Mouse (Mus musculus) neural tube, embryonic 12.5 days (tissue): ENCODE data around the gene Fam50a. TPM values are rescaled to one million over a fixed set of nuclear protein-coding genes. Genes with fewer than 3 reads are reported as not detected.
A peak's percentile ranks its signal among the peaks of the same experiment; 100 is the strongest.

ENCODE experiments used
- ATAC-seq: fragments of 200-750 bp; cut with Nextera tagmentation; 2 replicates; pipeline ENCODE4 v1.8.0; 2017; ENCODE audit warnings: low read depth, mild to moderate bottlenecking, moderate TSS enrichment, moderate library complexity; ENCODE audit not compliant: low FRiP score
- H3K27ac ChIP-seq: fragments of 300-500 bp; sonication (generic); 2 replicates; pipeline ENCODE4 v1.5.1; 2016
- H3K27me3 ChIP-seq: fragments of 300-500 bp; sonication (generic); replicated peaks from 2 replicates; pipeline ENCODE4 v1.6.1; 2016; ENCODE audit warnings: mild to moderate bottlenecking
- H3K36me3 ChIP-seq: fragments of 300-500 bp; sonication (generic); 2 replicates; pipeline ENCODE4 v1.6.1; 2016; ENCODE audit warnings: mild to moderate bottlenecking
- H3K4me1 ChIP-seq: fragments of 300-500 bp; sonication (generic); 2 replicates; pipeline ENCODE4 v1.6.1; 2016
- H3K4me2 ChIP-seq: fragments of 300-500 bp; sonication (generic); replicated peaks from 2 replicates; pipeline ENCODE4 v1.6.1; 2016; ENCODE audit warnings: mild to moderate bottlenecking
- H3K4me3 ChIP-seq: fragments of 300-500 bp; sonication (generic); 2 replicates; pipeline ENCODE4 v1.5.1; 2016
- H3K9ac ChIP-seq: fragments of 300-500 bp; sonication (generic); 2 replicates; pipeline ENCODE4 v1.6.1; 2016; ENCODE audit warnings: mild to moderate bottlenecking
- H3K9me3 ChIP-seq: fragments of 300-500 bp; sonication (generic); 2 replicates; pipeline ENCODE4 v1.6.1; 2016; ENCODE audit warnings: mild to moderate bottlenecking
- WGBS: fragments of 180-500 bp; shearing (Covaris S2); methylation state at CpG from one replicate; pipeline ENCODE4 v1.1.7; 2016; 5-methylcytosine and 5-hydroxymethylcytosine counted together
- polyA plus RNA-seq: library from polyadenylated mRNA; unstranded; fragments of >200 nt; fragmentation: Nextera tagmentation; extraction: Ambion mirVana; gene quantifications from 2 replicates; pipeline ENCODE4 v1.2.1, GENCODE M21; 2016

Fam50a gene
- 54.5 and 64.5 TPM in 2 replicates for polyA plus RNA-seq

DNA sequence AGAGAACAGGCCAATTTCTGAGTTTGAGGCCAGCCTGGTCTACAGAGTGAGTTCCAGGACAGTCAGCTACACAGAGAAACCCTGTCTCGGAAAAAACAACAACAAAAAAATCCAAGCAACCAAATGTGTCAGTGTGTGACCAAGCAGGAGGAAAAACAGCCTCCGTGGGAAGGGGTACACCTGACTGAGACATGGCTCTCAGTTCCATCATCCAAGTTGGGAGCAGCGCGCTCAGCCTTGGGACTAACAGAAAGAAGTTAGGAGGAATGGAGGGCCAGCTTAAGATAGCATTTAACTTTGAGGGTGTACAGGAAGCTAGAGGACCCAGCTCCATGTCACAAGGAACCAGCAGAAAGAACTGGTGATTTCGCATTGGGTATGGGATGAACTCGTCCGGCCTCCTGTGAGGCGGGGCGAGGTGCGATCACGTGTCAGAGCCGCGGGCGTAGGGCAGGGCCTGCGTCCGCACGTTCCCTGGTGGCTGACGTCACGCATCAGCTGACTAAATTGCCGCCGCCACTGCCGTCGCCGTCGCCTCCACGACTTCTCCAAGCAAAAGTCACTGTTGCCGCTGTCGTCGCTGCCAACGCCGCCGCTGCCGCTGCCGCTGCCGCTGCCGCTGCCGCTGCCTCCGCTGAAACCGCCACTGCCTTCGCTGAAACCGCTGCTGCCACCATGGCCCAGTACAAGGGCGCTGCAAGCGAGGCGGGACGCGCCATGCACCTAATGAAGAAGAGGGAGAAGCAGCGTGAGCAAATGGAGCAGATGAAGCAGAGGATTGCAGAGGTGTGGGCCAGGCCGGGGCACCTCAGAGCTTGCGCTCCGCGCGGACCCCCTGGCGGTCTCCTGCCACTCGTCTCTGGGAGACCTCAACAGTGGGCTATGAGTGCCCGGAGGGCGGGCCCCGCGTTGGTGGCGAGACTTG, at the start of gene Fam50a:
Fam50a (plus strand) TSS at position 494 of the 925 bp plus-strand sequence.
- Histone ChIP-seq H3K4me1 (peaks cover 3% of the 10 kb centered on the region; the same call in 1 of the 2 replicates), H3K9ac (peak within 1 kb of the TSS; percentile 77), H3K4me2 (peak within 1 kb of the TSS; percentile 71), H3K4me3 (peak within 1 kb of the TSS; percentile 52), H3K36me3 (peaks cover 21% of the 10 kb centered on the region), H3K27me3 (no peaks in the 10 kb centered on the region), H3K9me3 (no peaks in the 10 kb centered on the region), H3K27ac (peak within 1 kb of the TSS; percentile 53)
- 21% methylated on average over 59 of the region's 59 CpGs for WGBS
- ATAC-seq: peak; percentile 96

DNA sequence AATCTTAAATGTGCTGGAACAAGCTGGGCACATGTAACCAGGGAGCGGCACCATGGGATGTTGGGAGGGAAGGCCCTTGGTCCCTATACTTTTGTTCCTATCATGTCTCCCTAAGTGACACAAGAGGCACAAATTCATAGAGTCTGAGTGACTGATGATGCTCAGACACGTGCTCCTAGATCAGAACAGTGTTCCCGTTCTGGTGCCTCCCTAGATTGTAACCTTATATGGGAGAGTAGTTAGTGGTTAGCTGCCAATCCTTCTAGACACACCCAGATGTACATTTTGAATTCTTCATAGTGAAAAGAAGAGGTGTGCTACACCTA, 43.1 kb upstream of the Fam50a start:
- 18% methylated on average over 3 of the region's 3 CpGs for WGBS
- H3K27me3 ChIP-seq: no peaks in the 10 kb centered on the region
- H3K27ac ChIP-seq: peak overlapping the region; percentile 75; the same call in 1 of the 2 replicates
- peak overlapping the region; percentile 56 for H3K9ac ChIP-seq
- H3K9me3 ChIP-seq: no peaks in the 10 kb centered on the region
- ATAC-seq: peak; percentile 35
- no peaks in the 10 kb centered on the region; the same call in 1 of the 2 replicates for H3K36me3 ChIP-seq
- peak overlapping the region; percentile 49 for H3K4me3 ChIP-seq
- no peaks in the 10 kb centered on the region for H3K4me1 ChIP-seq
- H3K4me2 ChIP-seq: peak overlapping the region; percentile 55

DNA sequence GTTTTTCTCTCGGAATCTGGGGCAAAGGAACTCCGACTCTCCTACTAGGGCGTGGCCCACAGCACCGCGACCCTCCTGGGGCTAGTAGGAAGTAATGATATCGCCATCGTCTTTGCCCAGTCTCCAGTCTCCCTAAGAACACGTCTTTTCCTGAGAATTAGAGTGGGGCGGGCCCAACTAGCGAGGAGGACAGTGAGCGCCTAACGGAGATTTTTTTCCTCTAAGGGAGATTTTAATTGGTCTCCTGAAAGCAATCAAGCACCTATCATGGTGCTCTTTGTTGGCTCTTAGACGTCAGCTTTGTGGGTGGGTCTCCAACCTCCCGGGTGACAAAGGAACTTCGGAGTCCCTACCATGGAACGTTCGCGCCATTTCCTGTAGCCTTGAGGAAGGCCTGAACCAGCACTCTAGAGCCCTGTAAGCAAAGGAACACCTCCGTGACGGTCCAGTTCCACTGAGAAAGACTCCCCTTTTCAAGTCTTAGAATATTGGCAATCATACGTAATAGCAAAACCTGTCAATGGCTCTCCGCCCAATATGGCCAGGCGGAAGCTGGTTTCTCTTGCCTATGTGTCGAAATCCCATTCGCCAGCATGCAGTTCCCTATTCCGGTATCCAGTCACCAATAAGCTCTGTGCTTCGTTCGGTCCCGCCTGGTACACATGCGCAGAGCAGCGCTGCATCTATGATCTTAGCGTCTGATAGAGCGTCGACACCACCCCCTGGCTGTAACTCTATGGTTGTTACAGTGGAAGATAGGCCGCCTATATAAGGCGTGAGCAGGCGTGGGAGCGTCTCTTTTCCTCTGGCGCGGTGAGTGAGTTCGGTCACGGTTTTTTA, 42.6 kb upstream of the Fam50a start, which contains the start of gene Rpl10:
Rpl10 (plus strand) TSS at position 751 of the 840 bp plus-strand sequence.
- peak within 1 kb of the TSS; percentile 75; the same call in 1 of the 2 replicates for H3K27ac ChIP-seq
- H3K9me3 ChIP-seq: no peaks in the 10 kb centered on the region
- no peaks in the 10 kb centered on the region; the same call in 1 of the 2 replicates for H3K36me3 ChIP-seq
- H3K4me1 ChIP-seq: no peaks in the 10 kb centered on the region
- no peaks in the 10 kb centered on the region for H3K27me3 ChIP-seq
- peak; percentile 95 for ATAC-seq
- peak within 1 kb of the TSS; percentile 72 for H3K9ac ChIP-seq
- H3K4me3 ChIP-seq: peak within 1 kb of the TSS; percentile 49
- 16% methylated on average over 42 of the region's 42 CpGs for WGBS
- peak within 1 kb of the TSS; percentile 62 for H3K4me2 ChIP-seq

DNA sequence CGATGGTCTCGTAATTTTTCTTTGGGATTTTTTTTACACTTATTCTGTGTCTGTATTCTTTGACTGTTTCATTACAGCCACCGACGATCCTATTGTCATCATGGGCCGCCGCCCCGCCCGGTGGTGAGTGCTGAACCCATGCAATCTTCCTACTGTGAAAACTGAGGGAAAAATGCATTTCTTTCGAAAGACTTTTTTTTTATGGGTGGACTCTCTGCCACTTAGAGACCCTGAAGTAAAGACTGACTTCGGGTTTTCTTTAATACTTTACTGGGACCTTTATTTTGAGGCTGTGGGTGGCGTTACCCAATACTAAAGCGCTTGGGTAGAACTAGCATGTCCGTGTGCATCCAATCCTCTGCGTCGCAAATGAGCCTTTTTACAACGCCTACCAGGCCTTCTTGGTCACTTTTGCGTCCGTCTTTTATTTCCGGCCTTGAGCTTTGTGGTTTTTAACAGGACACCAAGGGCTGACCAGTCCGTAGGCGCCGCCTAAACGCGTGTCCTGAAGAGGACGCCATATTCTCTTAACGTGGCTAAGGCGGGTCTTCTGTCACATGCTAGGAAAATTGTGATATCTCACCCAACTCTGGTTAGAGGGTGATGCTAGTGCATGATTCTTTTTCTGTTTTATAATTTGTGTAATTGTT, 41.8 kb upstream of the Fam50a start:
- Histone ChIP-seq H3K4me2 (peak overlapping the region; percentile 62), H3K27me3 (no peaks in the 10 kb centered on the region), H3K4me1 (no peaks in the 10 kb centered on the region), H3K9me3 (no peaks in the 10 kb centered on the region), H3K4me3 (peak overlapping the region; percentile 49), H3K27ac (no peak overlapping the region), H3K9ac (peak overlapping the region; percentile 72), H3K36me3 (no peaks in the 10 kb centered on the region; the same call in 1 of the 2 replicates)
- no peak for ATAC-seq
- WGBS: 12% methylated on average over 27 of the region's 27 CpGs

DNA sequence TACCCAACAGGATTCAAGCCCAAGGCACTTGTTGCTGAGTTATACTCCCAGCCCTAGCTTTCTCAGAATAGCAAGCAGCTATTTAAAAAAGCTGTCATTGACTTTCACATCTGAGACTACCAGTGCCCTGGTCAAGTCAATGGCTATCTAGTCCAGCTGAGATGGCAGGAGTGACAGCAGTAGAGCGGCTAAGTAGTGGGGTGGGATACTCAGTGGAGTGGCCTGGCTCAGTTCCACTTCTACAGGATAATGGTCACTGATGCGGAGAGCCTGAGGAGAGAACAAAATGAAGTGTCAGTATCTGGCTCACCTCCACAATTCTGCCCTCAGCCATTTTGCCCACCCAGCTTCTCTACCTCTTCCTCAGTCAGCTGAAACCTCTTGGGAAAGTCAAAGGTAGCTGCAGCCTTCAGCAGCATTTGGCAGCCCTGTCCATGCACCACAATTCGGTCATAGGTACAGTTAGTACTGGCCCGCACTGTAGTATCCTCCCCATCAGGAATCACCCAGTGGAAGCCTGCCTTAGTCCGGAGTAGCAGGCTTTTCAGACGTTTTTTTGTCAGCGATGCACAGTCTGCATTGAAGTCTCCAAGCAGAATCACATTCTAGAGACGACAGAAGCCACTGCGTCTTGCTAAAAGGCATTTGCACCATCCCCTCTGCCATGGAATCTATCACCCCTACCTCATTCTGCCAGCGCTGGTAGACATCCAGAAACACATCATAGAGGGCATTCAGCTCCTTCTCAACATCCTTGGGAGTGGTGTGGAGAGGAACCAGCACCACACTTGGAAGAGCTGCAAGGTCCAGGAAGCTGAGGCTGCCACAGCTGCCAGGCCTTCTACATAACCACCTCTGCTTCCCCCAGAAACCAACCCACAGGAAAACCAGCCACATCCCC, 39.2 kb upstream of the Fam50a start:
- Histone ChIP-seq H3K27ac (no peak overlapping the region), H3K9me3 (no peaks in the 10 kb centered on the region), H3K9ac (no peak overlapping the region), H3K27me3 (no peaks in the 10 kb centered on the region), H3K4me3 (no peak overlapping the region), H3K4me1 (no peaks in the 10 kb centered on the region), H3K36me3 (no peaks in the 10 kb centered on the region; the same call in 1 of the 2 replicates), H3K4me2 (no peak overlapping the region)
- no peak for ATAC-seq
- WGBS: 28% methylated on average over 10 of the region's 10 CpGs

DNA sequence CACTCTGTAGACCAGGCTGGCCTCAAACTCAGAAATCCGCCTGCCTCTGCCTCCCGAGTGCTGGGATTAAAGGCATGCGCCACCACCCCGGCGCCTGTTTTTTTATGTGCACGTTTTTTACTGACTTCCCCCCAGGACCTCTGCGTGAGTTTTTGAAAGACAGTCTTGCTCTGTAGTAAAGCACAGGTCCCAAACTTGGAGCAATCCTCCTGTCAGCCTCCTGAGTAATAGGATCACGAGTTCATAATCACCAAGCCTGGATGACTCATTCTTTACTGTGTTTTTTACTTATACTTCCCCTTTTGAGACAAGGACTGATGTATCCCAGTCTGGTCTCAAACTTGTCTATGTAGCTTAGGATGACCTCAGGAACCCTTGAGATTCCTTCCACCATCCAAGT, 34.9 kb upstream of the Fam50a start:
- Histone ChIP-seq H3K9ac (no peak overlapping the region), H3K27ac (no peak overlapping the region), H3K4me3 (no peak overlapping the region), H3K36me3 (no peaks in the 10 kb centered on the region), H3K27me3 (no peaks in the 10 kb centered on the region), H3K4me2 (no peak overlapping the region), H3K9me3 (no peaks in the 10 kb centered on the region), H3K4me1 (no peaks in the 10 kb centered on the region)
- 76% methylated on average over 8 of the region's 8 CpGs for WGBS
- ATAC-seq: no peak

DNA sequence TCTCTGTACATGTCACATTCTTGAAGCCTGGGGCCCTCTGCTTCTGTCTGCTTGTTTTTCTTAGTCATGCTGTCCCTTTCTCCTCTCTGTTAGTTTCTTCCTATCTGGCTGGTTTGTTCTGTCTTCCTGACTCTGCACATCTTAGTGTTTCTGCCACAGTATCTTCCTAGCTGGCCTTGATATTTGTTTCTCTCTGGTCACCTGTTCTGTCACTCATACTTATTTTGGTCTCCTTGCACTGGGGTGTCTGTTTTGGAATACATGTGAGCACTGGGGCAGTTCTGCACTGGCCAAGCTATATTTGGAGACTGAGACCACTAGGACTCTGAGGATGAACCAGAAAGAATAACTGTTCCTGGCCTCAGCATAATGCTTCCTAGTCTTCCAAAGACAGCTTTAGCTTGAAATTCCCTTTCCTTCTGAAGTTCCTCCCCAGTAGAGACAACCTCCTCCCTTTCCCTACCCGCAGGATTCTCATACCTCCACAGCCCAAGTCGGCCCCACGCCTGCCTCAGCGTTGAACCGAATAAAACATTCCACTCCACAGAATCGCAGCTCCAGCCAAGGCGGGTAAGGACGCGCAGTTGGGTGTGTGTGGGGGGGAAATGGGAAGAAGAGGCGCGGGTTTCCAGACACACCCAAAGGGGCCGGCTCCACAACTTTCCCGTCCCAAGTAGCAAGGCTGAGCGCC, 31.6 kb upstream of the Fam50a start:
- H3K4me3 ChIP-seq: peak overlapping the region; percentile 57
- no peaks in the 10 kb centered on the region for H3K36me3 ChIP-seq
- no peak overlapping the region for H3K27ac ChIP-seq
- no peaks in the 10 kb centered on the region for H3K9me3 ChIP-seq
- ATAC-seq: no peak
- H3K9ac ChIP-seq: peak overlapping the region; percentile 69; the same call in 1 of the 2 replicates
- H3K4me1 ChIP-seq: 0 out of 2 replicates have a peak, but pooled peaks cover 7% of the 10 kb centered on the region
- 20% methylated on average over 14 of the region's 14 CpGs for WGBS
- peak overlapping the region; percentile 70 for H3K4me2 ChIP-seq
- no peaks in the 10 kb centered on the region for H3K27me3 ChIP-seq

DNA sequence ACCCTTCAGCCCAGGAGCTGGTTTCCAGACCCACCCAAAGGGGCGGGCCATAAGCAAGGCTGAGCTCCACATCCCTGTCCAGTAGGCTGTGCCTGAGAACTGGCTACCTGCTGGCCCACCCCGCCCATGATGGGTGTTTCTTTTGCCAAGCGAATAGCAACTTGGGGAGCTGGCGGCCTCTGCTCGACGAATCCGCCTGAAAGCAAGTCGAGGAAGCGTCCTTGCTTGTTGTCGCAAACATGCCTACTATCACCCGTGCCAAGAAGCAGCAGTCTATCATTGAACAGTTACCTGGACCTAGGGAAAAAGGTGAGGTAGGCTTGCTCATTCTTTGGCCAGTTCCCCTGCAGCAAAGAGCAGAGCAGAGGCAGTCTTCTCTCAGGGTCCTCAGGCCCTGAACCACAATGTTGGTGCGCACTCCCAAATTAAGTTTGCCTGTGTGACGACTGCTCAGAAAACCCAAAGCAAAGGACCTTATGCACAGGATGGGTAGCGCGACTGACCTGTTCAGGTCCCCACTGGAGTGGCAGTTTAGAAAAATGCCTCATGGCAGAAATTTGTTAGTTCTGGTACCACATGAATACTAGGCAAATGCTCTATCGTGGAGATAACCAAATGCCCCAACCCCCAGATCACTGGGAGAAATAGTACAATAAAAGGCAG, 31.0 kb upstream of the Fam50a start, which contains the start of the genes Taz and Dnase1l1:
Taz (plus strand) TSS at position 181 of the 663 bp plus-strand sequence.
Dnase1l1 (minus strand) TSS at position 606 of the 663 bp plus-strand sequence.
- H3K27ac ChIP-seq: no peak within 1 kb of the TSS
- 17% methylated on average over 16 of the region's 16 CpGs for WGBS

DNA sequence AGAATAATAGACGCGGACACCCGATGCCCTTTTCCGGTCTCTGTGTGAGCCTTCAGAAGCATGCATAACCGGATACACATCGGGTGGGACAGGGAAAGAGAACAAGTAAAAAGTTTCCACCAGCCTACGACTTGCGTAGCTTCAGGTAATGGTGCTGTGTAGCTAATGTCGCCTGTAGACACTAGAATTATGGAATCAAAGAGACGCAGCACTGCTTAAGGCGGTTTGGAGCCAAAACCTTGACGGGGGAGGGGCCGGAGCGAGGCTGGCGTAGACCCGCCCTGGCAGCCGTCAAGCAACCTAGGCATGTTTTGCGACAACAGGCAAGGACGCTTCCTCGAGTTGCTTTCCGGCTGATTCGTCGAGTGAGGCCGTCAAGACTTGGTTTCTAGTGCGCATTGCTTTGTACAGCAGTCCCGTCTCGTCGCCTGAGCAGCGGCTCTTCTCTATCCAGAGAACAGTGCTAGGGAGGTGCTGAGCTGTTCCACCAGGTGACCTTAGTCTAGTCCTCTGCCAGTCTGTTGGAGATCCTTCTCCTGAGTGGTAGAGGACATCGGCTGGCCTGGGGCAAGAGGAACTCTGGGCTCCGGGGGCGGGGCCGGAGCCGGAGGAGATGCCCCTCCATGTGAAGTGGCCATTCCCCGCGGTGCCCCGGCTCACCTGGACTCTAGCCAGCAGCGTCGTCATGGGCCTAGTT, 30.3 kb upstream of the Fam50a start:
- ATAC-seq: peak; percentile 85
- WGBS: 24% methylated on average over 39 of the region's 39 CpGs
- Histone ChIP-seq H3K4me2 (peak overlapping the region; percentile 70), H3K27me3 (no peaks in the 10 kb centered on the region), H3K27ac (no peak overlapping the region), H3K36me3 (no peaks in the 10 kb centered on the region), H3K4me3 (peak overlapping the region; percentile 57), H3K9ac (peak overlapping the region; percentile 69), H3K9me3 (no peaks in the 10 kb centered on the region), H3K4me1 (0 out of 2 replicates have a peak, but pooled peaks cover 7% of the 10 kb centered on the region)

More for the DNA sequence above, 31.0 kb upstream of the Fam50a start, which contains the start of the genes Taz and Dnase1l1:
- Histone ChIP-seq H3K4me2 (peak within 1 kb of the TSS; percentile 70), H3K9ac (peak within 1 kb of the TSS; percentile 69), H3K4me1 (0 out of 2 replicates have a peak, but pooled peaks cover 7% of the 10 kb centered on the region), H3K36me3 (no peaks in the 10 kb centered on the region), H3K9me3 (no peaks in the 10 kb centered on the region), H3K4me3 (peak within 1 kb of the TSS; percentile 57), H3K27me3 (no peaks in the 10 kb centered on the region)
- ATAC-seq: peak; percentile 51; the same call in 1 of the 2 replicates
